Mouse (Mus musculus) intestine, embryonic 15.5 days (tissue): Measurements from ENCODE around the gene Slitrk5. TPM values are rescaled to one million over a fixed set of nuclear protein-coding genes. Genes with fewer than 3 reads are reported as not detected.

Experiments used
- ATAC-seq: fragments of 200-750 bp; cut with Nextera tagmentation; 2 replicates; pipeline ENCODE4 v1.8.0; 2017; ENCODE audit warnings: moderate TSS enrichment, moderate library complexity
- H3K27ac ChIP-seq: fragments of 300-500 bp; sonication (generic); 2 replicates; pipeline ENCODE4 v1.5.1; 2015; ENCODE audit warnings: mild to moderate bottlenecking, inconsistent platforms
- H3K27me3 ChIP-seq: fragments of 300-500 bp; sonication (generic); replicated peaks from 2 replicates; pipeline ENCODE4 v1.6.1; 2015; ENCODE audit warnings: inconsistent platforms
- H3K36me3 ChIP-seq: fragments of 300-500 bp; sonication (generic); 2 replicates; pipeline ENCODE4 v1.6.1; 2015; ENCODE audit warnings: inconsistent platforms
- H3K4me1 ChIP-seq: fragments of 300-500 bp; sonication (generic); replicated peaks from 2 replicates; pipeline ENCODE4 v1.6.1; 2015; ENCODE audit warnings: inconsistent platforms
- H3K4me2 ChIP-seq: fragments of 300-500 bp; sonication (generic); replicated peaks from 2 replicates; pipeline ENCODE4 v1.6.1; 2015; ENCODE audit warnings: mild to moderate bottlenecking, inconsistent platforms
- H3K4me3 ChIP-seq: fragments of 300-500 bp; sonication (generic); replicated peaks from 2 replicates; pipeline ENCODE4 v1.5.1; 2015; ENCODE audit warnings: inconsistent platforms
- H3K9ac ChIP-seq: fragments of 300-500 bp; sonication (generic); 2 replicates; pipeline ENCODE4 v1.6.1; 2015; ENCODE audit warnings: inconsistent platforms
- H3K9me3 ChIP-seq: fragments of 300-500 bp; sonication (generic); 2 replicates; pipeline ENCODE4 v1.6.1; 2016; ENCODE audit warnings: inconsistent platforms
- WGBS: fragments of 180-500 bp; shearing (Covaris S2); methylation state at CpG from one replicate; pipeline ENCODE4 v1.1.7; 2015; 5-methylcytosine and 5-hydroxymethylcytosine counted together
- polyA plus RNA-seq: library from polyadenylated mRNA; unstranded; fragments of >200 nt; fragmentation: Nextera tagmentation; extraction: Ambion mirVana; gene quantifications from 2 replicates; pipeline ENCODE4 v1.2.1, GENCODE M21; 2015

The Slitrk5 gene
- polyA plus RNA-seq, 1 experiment from 2014 or later: 3.4 TPM

GRCm38 (mm10) chr14:111729833-111730232 lies 54.9 kb downstream of the Slitrk5 start:
- Histone ChIP-seq H3K27ac (no peak overlapping the region), H3K4me1 (no peaks in the 10 kb centered on the region), H3K27me3 (no peaks in the 10 kb centered on the region), H3K9ac (no peak overlapping the region), H3K36me3 (no peaks in the 10 kb centered on the region), H3K9me3 (no peaks in the 10 kb centered on the region), H3K4me2 (no peak overlapping the region), H3K4me3 (no peak overlapping the region)
- WGBS: 70% methylated on average over 2 of the region's 2 CpGs
- no peak for ATAC-seq
